Mouse (Mus musculus) heart, postnatal 0 days (tissue): ENCODE data around the gene Bhlhe40.

Experiments
- CTCF ChIP-seq: IDR thresholded peaks from 2 replicates; pipeline ENCODE4 v1.5.1; 2016; ENCODE audit warnings: antibody characterized with exemption, control low read depth, low read depth
- EP300 ChIP-seq: IDR thresholded peaks from 2 replicates; pipeline ENCODE4 v1.6.1; 2016; ENCODE audit warnings: antibody characterized with exemption, low read depth

- TF ChIP-seq CTCF (no peak), EP300 (no peak)
Measured at GRCm38 (mm10) chr6:108667599-108668021, 7.2 kb downstream of the Bhlhe40 start.
